Mouse (Mus musculus): ENCODE data around the gene Lpar2. TPM values are rescaled to one million over a fixed set of nuclear protein-coding genes. Genes with fewer than 3 reads are reported as not detected.

The Lpar2 gene
- polyA plus RNA-seq, 1 experiment from 2014 or later = 0.70 TPM

GRCm38 (mm10) chr8:69794901-69795300 lies 27.3 kb upstream of the Lpar2 start:
- Histone ChIP-seq H3K27me3 (no peaks in the 10 kb centered on the region), H3K36me3 (peaks cover 64% of the 10 kb centered on the region), H3K9ac (no peak overlapping the region), H3K4me3 (no peak overlapping the region), H3K27ac (no peak overlapping the region), H3K4me2 (replicated peaks) (no peak overlapping the region), H3K9me3 (replicated peaks) (no peaks in the 10 kb centered on the region), H3K4me1 (peaks cover 19% of the 10 kb centered on the region)
- WGBS = 97% methylated on average over 6 of the region's 6 CpGs
- ATAC-seq (ENCODE audit: low FRiP score) = no peak

- H3K9me3 ChIP-seq (replicated peaks) = no peaks in the 10 kb centered on the region
These were observed 25.4 kb upstream of the Lpar2 start for GRCm38 (mm10) chr8:69796721-69797345.

GRCm38 (mm10) chr8:69797661-69798060 lies 24.6 kb upstream of the Lpar2 start:
- no peak for ATAC-seq (ENCODE audit: low FRiP score)
- H3K27me3 ChIP-seq = no peaks in the 10 kb centered on the region
- no peak overlapping the region for H3K9ac ChIP-seq
- peaks cover 90% of the 10 kb centered on the region for H3K36me3 ChIP-seq
- H3K27ac ChIP-seq = no peak overlapping the region
- H3K4me3 ChIP-seq = no peak overlapping the region
- peaks cover 3% of the 10 kb centered on the region for H3K4me1 ChIP-seq
- WGBS = 96% methylated on average over 10 of the region's 10 CpGs
- H3K9me3 ChIP-seq (replicated peaks) = no peaks in the 10 kb centered on the region
- H3K4me2 ChIP-seq (replicated peaks) = no peak overlapping the region

More at GRCm38 (mm10) chr8:69796721-69797345, 25.4 kb upstream of the Lpar2 start:
- Histone ChIP-seq H3K4me1 (peaks cover 12% of the 10 kb centered on the region), H3K4me2 (replicated peaks) (no peak overlapping the region), H3K36me3 (peaks cover 81% of the 10 kb centered on the region), H3K27me3 (no peaks in the 10 kb centered on the region), H3K9ac (no peak overlapping the region), H3K4me3 (no peak overlapping the region), H3K27ac (no peak overlapping the region)
- no peak for ATAC-seq (ENCODE audit: low FRiP score)
- WGBS = 97% methylated on average over 16 of the region's 16 CpGs

GRCm38 (mm10) chr8:69799261-69799660 lies 23.0 kb upstream of the Lpar2 start:
- no peak for ATAC-seq (ENCODE audit: low FRiP score)
- no peak overlapping the region for H3K4me3 ChIP-seq
- H3K9ac ChIP-seq = no peak overlapping the region
- no peaks in the 10 kb centered on the region for H3K27me3 ChIP-seq
- 93% methylated on average over 8 of the region's 8 CpGs for WGBS
- peaks cover 98% of the 10 kb centered on the region for H3K36me3 ChIP-seq
- H3K4me2 ChIP-seq (replicated peaks) = no peak overlapping the region
- H3K27ac ChIP-seq = no peak overlapping the region
- H3K9me3 ChIP-seq (replicated peaks) = no peaks in the 10 kb centered on the region
- H3K4me1 ChIP-seq = no peaks in the 10 kb centered on the region

GRCm38 (mm10) chr8:69799946-69800345 lies 22.3 kb upstream of the Lpar2 start:
- Histone ChIP-seq H3K4me1 (no peaks in the 10 kb centered on the region), H3K36me3 (peaks cover 96% of the 10 kb centered on the region), H3K27ac (no peak overlapping the region), H3K4me2 (replicated peaks) (no peak overlapping the region), H3K9me3 (replicated peaks) (no peaks in the 10 kb centered on the region), H3K9ac (no peak overlapping the region), H3K4me3 (no peak overlapping the region), H3K27me3 (no peaks in the 10 kb centered on the region)
- no peak for ATAC-seq (ENCODE audit: low FRiP score)
- WGBS = 90% methylated on average over 5 of the region's 5 CpGs

- H3K9ac ChIP-seq = no peak overlapping the region
- no peak overlapping the region for H3K27ac ChIP-seq
- 96% methylated on average over 4 of the region's 4 CpGs for WGBS
- no peak overlapping the region for H3K4me2 ChIP-seq (replicated peaks)
- no peaks in the 10 kb centered on the region for H3K27me3 ChIP-seq
- no peak for ATAC-seq (ENCODE audit: low FRiP score)
- H3K4me3 ChIP-seq = no peak overlapping the region
- no peaks in the 10 kb centered on the region for H3K9me3 ChIP-seq (replicated peaks)
- H3K4me1 ChIP-seq = no peaks in the 10 kb centered on the region
- peaks cover 96% of the 10 kb centered on the region for H3K36me3 ChIP-seq
These were observed 20.4 kb upstream of the Lpar2 start for GRCm38 (mm10) chr8:69801796-69802195.

- Histone ChIP-seq H3K4me2 (replicated peaks) (no peak overlapping the region), H3K36me3 (peaks cover 96% of the 10 kb centered on the region), H3K27ac (no peak overlapping the region), H3K4me1 (no peaks in the 10 kb centered on the region), H3K9me3 (replicated peaks) (no peaks in the 10 kb centered on the region), H3K9ac (no peak overlapping the region), H3K27me3 (no peaks in the 10 kb centered on the region), H3K4me3 (no peak overlapping the region)
- ATAC-seq (ENCODE audit: low FRiP score) = no peak
These were observed 20.0 kb upstream of the Lpar2 start for GRCm38 (mm10) chr8:69802216-69802615.

- Histone ChIP-seq H3K4me3 (no peak overlapping the region), H3K4me1 (0 out of 2 replicates have a peak, but pooled peaks cover 1% of the 10 kb centered on the region), H3K27ac (no peak overlapping the region), H3K27me3 (no peaks in the 10 kb centered on the region), H3K9me3 (replicated peaks) (no peaks in the 10 kb centered on the region), H3K9ac (no peak overlapping the region), H3K36me3 (peaks cover 94% of the 10 kb centered on the region), H3K4me2 (replicated peaks) (no peak overlapping the region)
- no peak for ATAC-seq (ENCODE audit: low FRiP score)
- 97% methylated on average over 7 of the region's 7 CpGs for WGBS
These were observed 18.9 kb upstream of the Lpar2 start for GRCm38 (mm10) chr8:69803366-69803765.

DNA sequence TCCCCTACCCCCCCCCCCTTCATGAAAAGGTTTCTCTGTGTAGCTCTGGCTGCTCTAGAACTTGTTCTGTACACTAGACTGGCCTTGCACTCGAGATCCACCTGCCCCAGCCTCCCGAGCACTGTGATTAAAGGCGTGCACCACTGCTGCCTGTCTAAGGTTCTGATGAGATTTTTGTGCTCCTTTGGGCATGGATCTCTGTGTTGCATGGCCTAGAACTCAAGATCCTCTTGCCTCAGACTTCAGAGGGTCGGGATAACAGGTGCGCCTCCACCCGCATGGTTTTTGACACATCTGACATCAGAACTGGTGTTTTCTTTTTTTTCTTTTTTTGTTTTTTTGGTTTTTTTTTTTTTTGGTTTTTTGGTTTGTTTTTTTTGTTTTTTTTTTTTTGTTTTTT lies 17.7 kb upstream of the Lpar2 start:
- 94% methylated on average over 6 of the region's 6 CpGs for WGBS
- Histone ChIP-seq H3K4me3 (no peak overlapping the region), H3K4me2 (replicated peaks) (no peak overlapping the region), H3K9me3 (replicated peaks) (no peaks in the 10 kb centered on the region), H3K9ac (no peak overlapping the region), H3K4me1 (peaks cover 10% of the 10 kb centered on the region), H3K36me3 (peaks cover 82% of the 10 kb centered on the region), H3K27ac (no peak overlapping the region), H3K27me3 (no peaks in the 10 kb centered on the region)
- no peak for ATAC-seq (ENCODE audit: low FRiP score)

DNA sequence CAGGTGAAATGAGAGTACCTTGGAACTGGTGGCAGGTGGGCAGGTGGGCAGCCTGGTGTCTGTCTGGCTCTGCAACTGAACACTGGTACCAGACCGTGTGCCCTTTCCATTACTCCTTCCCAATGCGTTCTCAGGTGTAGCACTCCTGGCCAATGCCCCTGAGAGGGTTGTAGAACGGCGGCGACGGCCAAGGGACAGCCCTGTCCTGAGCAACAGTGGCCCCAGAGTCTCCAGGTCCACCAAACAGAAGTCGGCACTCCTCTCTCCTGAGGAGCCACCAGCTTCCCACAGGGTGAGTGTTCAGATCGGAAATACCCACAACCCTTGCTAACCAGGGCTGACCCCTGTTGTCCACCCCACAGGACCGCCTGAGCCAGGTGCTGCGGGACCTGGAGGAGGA lies 17.1 kb upstream of the Lpar2 start:
- Histone ChIP-seq H3K4me1 (peaks cover 13% of the 10 kb centered on the region), H3K27ac (no peak overlapping the region)

DNA sequence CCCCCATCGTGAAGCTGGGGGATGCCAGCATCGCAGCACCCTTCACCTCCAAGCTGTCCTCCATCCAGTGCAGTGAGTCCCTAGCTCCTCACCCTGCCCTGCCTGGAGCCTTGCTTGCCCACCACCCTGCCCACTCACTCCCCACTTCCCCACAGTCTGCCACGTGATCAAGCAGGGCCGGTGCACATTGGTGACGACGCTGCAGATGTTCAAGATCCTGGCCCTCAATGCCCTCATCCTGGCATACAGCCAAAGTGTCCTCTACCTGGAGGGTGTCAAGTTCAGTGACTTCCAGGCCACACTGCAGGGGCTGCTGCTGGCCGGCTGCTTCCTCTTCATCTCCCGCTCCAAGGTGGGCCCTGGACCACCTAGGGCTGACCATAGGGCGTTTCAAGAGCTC lies 16.7 kb upstream of the Lpar2 start:
- Histone ChIP-seq H3K9me3 (replicated peaks) (no peaks in the 10 kb centered on the region), H3K4me3 (no peak overlapping the region), H3K9ac (no peak overlapping the region), H3K36me3 (peaks cover 73% of the 10 kb centered on the region), H3K4me2 (replicated peaks) (no peak overlapping the region), H3K4me1 (peaks cover 13% of the 10 kb centered on the region), H3K27ac (no peak overlapping the region), H3K27me3 (no peaks in the 10 kb centered on the region)
- no peak for ATAC-seq (ENCODE audit: low FRiP score)
- 94% methylated on average over 9 of the region's 9 CpGs for WGBS

More for the DNA sequence above, 17.1 kb upstream of the Lpar2 start:
- ATAC-seq (ENCODE audit: low FRiP score) = no peak
- Histone ChIP-seq H3K4me2 (replicated peaks) (no peak overlapping the region), H3K36me3 (peaks cover 77% of the 10 kb centered on the region), H3K9me3 (replicated peaks) (no peaks in the 10 kb centered on the region), H3K27me3 (no peaks in the 10 kb centered on the region), H3K9ac (no peak overlapping the region), H3K4me3 (no peak overlapping the region)
- 96% methylated on average over 10 of the region's 10 CpGs for WGBS

- no peaks in the 10 kb centered on the region for H3K9me3 ChIP-seq (replicated peaks)
- peaks cover 67% of the 10 kb centered on the region for H3K36me3 ChIP-seq
- H3K4me1 ChIP-seq = peaks cover 13% of the 10 kb centered on the region
- no peaks in the 10 kb centered on the region for H3K27me3 ChIP-seq
- H3K4me2 ChIP-seq (replicated peaks) = no peak overlapping the region
- 98% methylated on average over 5 of the region's 5 CpGs for WGBS
- H3K4me3 ChIP-seq = no peak overlapping the region
- no peak overlapping the region for H3K9ac ChIP-seq
- ATAC-seq (ENCODE audit: low FRiP score) = no peak
- H3K27ac ChIP-seq = no peak overlapping the region
These were observed 15.0 kb upstream of the Lpar2 start for GRCm38 (mm10) chr8:69807236-69807635.

- H3K27me3 ChIP-seq = no peaks in the 10 kb centered on the region
- H3K9me3 ChIP-seq (replicated peaks) = no peaks in the 10 kb centered on the region
- H3K36me3 ChIP-seq = peaks cover 57% of the 10 kb centered on the region
- peak within 1 kb of the TSS; percentile 44 for H3K4me3 ChIP-seq
- ATAC-seq (ENCODE audit: low FRiP score) = peak; percentile 75
- peaks cover 13% of the 10 kb centered on the region for H3K4me1 ChIP-seq
- peak within 1 kb of the TSS; percentile 45 for H3K27ac ChIP-seq
- peak within 1 kb of the TSS; percentile 62 for H3K9ac ChIP-seq
- WGBS = 7% methylated on average over 24 of the region's 28 CpGs
- peak within 1 kb of the TSS; percentile 67 for H3K4me2 ChIP-seq (replicated peaks)
These were observed 13.9 kb upstream of the Lpar2 start, which contains the start of gene Gmip for GRCm38 (mm10) chr8:69808094-69808863. Gmip (plus strand) TSS chr8:69808679.

All from hindbrain, embryonic 12.5 days (tissue).